Mouse (Mus musculus) myocyte (in vitro differentiated cells): ENCODE data around the gene Rsph9.

ENCODE experiments used
- POLR2A ChIP-seq: IDR thresholded peaks from one replicate; pipeline ENCODE4 v1.6.1; 2011; ENCODE audit warnings: low read depth, mild to moderate bottlenecking, control low read depth, moderate library complexity; ENCODE audit not compliant: insufficient read length
- SRF ChIP-seq: IDR thresholded peaks from one replicate; pipeline ENCODE4 v1.6.1; 2011; ENCODE audit warnings: low read depth; ENCODE audit not compliant: control insufficient read depth, insufficient read length
- USF1 ChIP-seq: IDR thresholded peaks from one replicate; pipeline ENCODE4 v1.6.1; 2011; ENCODE audit warnings: low read depth, mild to moderate bottlenecking, control low read depth, moderate library complexity

- TF ChIP-seq POLR2A (no peak), USF1 (peak; percentile 41), SRF (no peak)
These were observed 39.5 kb downstream of the Rsph9 start for GRCm38 (mm10) chr17:46104487-46104886.
